Comparison of ENCODE assay signal across 8 mouse cellular contexts in the genomic region with DNA sequence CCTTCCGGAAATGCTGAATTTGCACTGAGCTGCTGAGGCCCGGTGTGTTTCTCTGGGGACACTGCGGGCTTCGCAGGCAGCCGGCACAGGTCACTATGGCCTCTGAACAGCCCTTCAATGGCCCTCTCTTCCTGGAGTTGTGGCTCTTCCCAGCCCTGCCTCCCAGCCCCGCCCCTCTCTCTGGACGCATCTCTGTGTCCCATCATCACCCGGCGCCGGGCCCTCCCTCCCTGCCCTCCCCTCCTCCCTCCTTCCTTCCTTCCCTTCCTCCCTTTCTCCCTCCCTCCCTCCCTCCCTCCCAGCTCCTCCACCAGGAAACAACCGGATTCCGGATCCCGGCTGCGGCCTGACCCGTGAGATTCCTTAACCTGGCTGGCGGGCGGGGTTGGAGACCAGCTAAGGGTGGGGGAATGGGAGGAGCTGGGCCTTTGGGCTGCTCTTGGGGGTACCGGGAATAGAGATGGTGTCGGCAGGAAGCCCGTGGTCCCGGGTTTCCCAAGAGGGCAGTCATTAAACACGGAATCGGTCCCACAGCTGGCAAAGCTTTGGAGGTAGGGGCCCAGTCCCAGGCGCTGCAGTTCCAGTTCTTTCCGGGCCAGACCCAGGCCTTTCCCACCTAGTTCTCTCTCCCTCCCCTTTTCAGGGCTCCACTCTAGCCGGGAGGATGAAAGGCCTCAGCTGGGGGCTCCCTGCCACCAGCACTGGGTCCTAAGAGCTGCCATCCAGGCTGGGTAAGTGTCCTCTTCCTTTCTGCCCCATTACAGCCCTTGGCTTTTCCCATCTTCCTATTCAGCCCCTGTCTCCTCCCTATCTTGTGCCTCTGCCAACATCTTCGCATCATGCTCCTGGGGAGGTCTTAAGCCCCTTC. TPM values are rescaled to one million over a fixed set of nuclear protein-coding genes. Genes with fewer than 3 reads are reported as not detected.
DNase-seq lines count a peak whose midpoint lies in the region; ATAC-seq and TF ChIP-seq lines count a peak whose summit lies in the region.

A gene (plus strand): TSS at position 224 of the 868 bp plus-strand sequence.
A gene (plus strand): TSS at position 288 of the 868 bp plus-strand sequence.

- TF ChIP-seq CTCF in E14TG2a.4 (conservative IDR thresholded peaks at IDR 0.05; ENCODE audit: low read length), result no peak

- H3K9me3 ChIP-seq in E14TG2a.4 (ENCODE audit: low read length), result no peaks in the 10 kb centered on the region
- H3K9me3 ChIP-seq in forebrain, embryonic 11.5 days (ENCODE audit: control insufficient read depth, low read length), result no peaks in the 10 kb centered on the region
- no peaks in the 10 kb centered on the region for H3K9me3 ChIP-seq in heart, embryonic 16.5 days (replicated peaks; ENCODE audit: control insufficient read depth, low read length)
- H3K9me3 ChIP-seq in liver, embryonic 16.5 days (replicated peaks; ENCODE audit: control insufficient read depth, low read length), result no peaks in the 10 kb centered on the region
- H3K9me3 ChIP-seq in neural tube, embryonic 12.5 days, result no peaks in the 10 kb centered on the region

- peak within 1 kb of the TSS; percentile 72 for H3K27ac ChIP-seq in forebrain, embryonic 11.5 days (ENCODE audit: low read depth, low read length)
- H3K27ac ChIP-seq in heart, embryonic 16.5 days (ENCODE audit: low read length), result peak within 1 kb of the TSS; percentile 98
- H3K27ac ChIP-seq in liver, embryonic 16.5 days (ENCODE audit: low read length), result peak within 1 kb of the TSS; percentile 64
- peak within 1 kb of the TSS; percentile 77 for H3K27ac ChIP-seq in neural tube, embryonic 12.5 days

- H3K36me3 ChIP-seq in E14TG2a.4 (ENCODE audit: insufficient read depth, low read length), result peaks cover 18% of the 10 kb centered on the region
- no peaks in the 10 kb centered on the region for H3K36me3 ChIP-seq in forebrain, embryonic 11.5 days (ENCODE audit: control insufficient read depth, insufficient read depth, low read length)
- peaks cover 3% of the 10 kb centered on the region for H3K36me3 ChIP-seq in heart, embryonic 16.5 days (ENCODE audit: control insufficient read depth, insufficient read depth)
- no peaks in the 10 kb centered on the region for H3K36me3 ChIP-seq in liver, embryonic 16.5 days (ENCODE audit: control insufficient read depth, insufficient read depth)
- H3K36me3 ChIP-seq in neural tube, embryonic 12.5 days, result peaks cover 16% of the 10 kb centered on the region

- peak; percentile 93 for DNase-seq in forebrain, embryonic 11.5 days (ENCODE audit: low spot score)
- DNase-seq in kidney, postnatal 14 days, result peak; percentile 93
- DNase-seq in telencephalon, adult 2 months (ENCODE audit: low read depth, low spot score), result peak; percentile 77

- H3K4me3 ChIP-seq in E14TG2a.4 (replicated peaks; ENCODE audit: low read length), result peak within 1 kb of the TSS; percentile 80
- peak within 1 kb of the TSS; percentile 60 for H3K4me3 ChIP-seq in forebrain, embryonic 11.5 days (ENCODE audit: low read depth, low read length)
- H3K4me3 ChIP-seq in heart, embryonic 16.5 days (ENCODE audit: low read length), result peak within 1 kb of the TSS; percentile 82
- peak within 1 kb of the TSS; percentile 66 for H3K4me3 ChIP-seq in liver, embryonic 16.5 days (ENCODE audit: low read depth, low read length)
- H3K4me3 ChIP-seq in neural tube, embryonic 12.5 days, result peak within 1 kb of the TSS; percentile 67

- peaks cover 3% of the 10 kb centered on the region; the same call in 1 of the 2 replicates for H3K27me3 ChIP-seq in E14TG2a.4 (ENCODE audit: insufficient read depth, low read length)
- no peaks in the 10 kb centered on the region for H3K27me3 ChIP-seq in forebrain, embryonic 11.5 days (ENCODE audit: control insufficient read depth, insufficient read depth, low read length)
- no peaks in the 10 kb centered on the region for H3K27me3 ChIP-seq in heart, embryonic 16.5 days (ENCODE audit: control insufficient read depth, insufficient read depth, low read length)
- H3K27me3 ChIP-seq in liver, embryonic 16.5 days (ENCODE audit: control insufficient read depth, insufficient read depth, low read depth, low read length), result no peaks in the 10 kb centered on the region
- H3K27me3 ChIP-seq in neural tube, embryonic 12.5 days (replicated peaks), result no peaks in the 10 kb centered on the region

- WGBS in forebrain, embryonic 11.5 days, result under 1% methylated on average over 26 of the region's 27 CpGs
- 2% methylated on average over 26 of the region's 27 CpGs for WGBS in heart, embryonic 16.5 days
- 2% methylated on average over 27 of the region's 27 CpGs for WGBS in liver, embryonic 16.5 days (ENCODE audit: insufficient replicate concordance)
- WGBS in neural tube, embryonic 12.5 days, result 1% methylated on average over 24 of the region's 27 CpGs

- peak within 1 kb of the TSS; percentile 80 for H3K4me2 ChIP-seq in forebrain, embryonic 11.5 days (ENCODE audit: low read depth, low read length, severe bottlenecking)
- peak within 1 kb of the TSS; percentile 85 for H3K4me2 ChIP-seq in heart, embryonic 16.5 days (ENCODE audit: low read depth, low read length)
- peak within 1 kb of the TSS; percentile 60 for H3K4me2 ChIP-seq in liver, embryonic 16.5 days (ENCODE audit: low read depth, low read length)
- peak within 1 kb of the TSS; percentile 80 for H3K4me2 ChIP-seq in neural tube, embryonic 12.5 days (replicated peaks)

- peak within 1 kb of the TSS; percentile 82 for H3K9ac ChIP-seq in forebrain, embryonic 11.5 days (ENCODE audit: low read length)
- H3K9ac ChIP-seq in heart, embryonic 16.5 days (ENCODE audit: low read length), result peak within 1 kb of the TSS; percentile 91
- H3K9ac ChIP-seq in liver, embryonic 16.5 days (ENCODE audit: low read depth, low read length), result peak within 1 kb of the TSS; percentile 33
- H3K9ac ChIP-seq in neural tube, embryonic 12.5 days, result peak within 1 kb of the TSS; percentile 86

- H3K4me1 ChIP-seq in E14TG2a.4 (replicated peaks; ENCODE audit: low read depth, low read length), result peaks cover 44% of the 10 kb centered on the region
- H3K4me1 ChIP-seq in forebrain, embryonic 11.5 days (replicated peaks; ENCODE audit: control insufficient read depth, insufficient read depth, low read length), result peaks cover 11% of the 10 kb centered on the region; the same call in 1 of the 2 replicates
- H3K4me1 ChIP-seq in heart, embryonic 16.5 days (ENCODE audit: control insufficient read depth, insufficient read depth, low read length), result peaks cover 14% of the 10 kb centered on the region
- peaks cover 11% of the 10 kb centered on the region for H3K4me1 ChIP-seq in liver, embryonic 16.5 days (ENCODE audit: control insufficient read depth, low read depth, low read length)
- peaks cover 23% of the 10 kb centered on the region for H3K4me1 ChIP-seq in neural tube, embryonic 12.5 days

- ATAC-seq in cerebellum, adult (ENCODE audit: insufficient number of reproducible peaks, low FRiP score, low TSS enrichment), result peak; percentile 78
- ATAC-seq in forebrain, embryonic 11.5 days (replicated peaks; ENCODE audit: low FRiP score), result peak; percentile 88
- ATAC-seq in heart, embryonic 16.5 days (replicated peaks; ENCODE audit: extremely low read depth, insufficient read depth, low FRiP score), result peak; percentile 91
- ATAC-seq in liver, embryonic 16.5 days (ENCODE audit: low read depth), result peak; percentile 94
- peak; percentile 88 for ATAC-seq in neural tube, embryonic 12.5 days (ENCODE audit: low FRiP score, low read depth)

RNA-seq across cellular contexts. Expression of the first gene that starts in this region (rescaled TPM):
- polyA plus RNA-seq in forebrain, embryonic 11.5 days (2014; fragmentation: Nextera tagmentation; extraction: Ambion mirVana), result 3.1 and 3.2 TPM in 2 replicates
- polyA plus RNA-seq in heart, embryonic 16.5 days (2015; fragmentation: Nextera tagmentation; extraction: Ambion mirVana), result 3.3 and 4.3 TPM in 2 replicates
- polyA plus RNA-seq in liver, embryonic 16.5 days (2015; fragmentation: Nextera tagmentation; extraction: Ambion mirVana), result 0.42 and 0.69 TPM in 2 replicates
- 3.8 and 4.1 TPM in 2 replicates for polyA plus RNA-seq in neural tube, embryonic 12.5 days (2016; fragmentation: Nextera tagmentation; extraction: Ambion mirVana)

RNA-seq across cellular contexts. Expression of the second gene that starts in this region (rescaled TPM):
- polyA plus RNA-seq in forebrain, embryonic 11.5 days (2014; fragmentation: Nextera tagmentation; extraction: Ambion mirVana), result not detected in 2 replicates
- not detected in 2 replicates for polyA plus RNA-seq in heart, embryonic 16.5 days (2015; fragmentation: Nextera tagmentation; extraction: Ambion mirVana)
- polyA plus RNA-seq in liver, embryonic 16.5 days (2015; fragmentation: Nextera tagmentation; extraction: Ambion mirVana), result 0.11 TPM in 1 of 2 replicates, not detected in the other
- not detected in 2 replicates for polyA plus RNA-seq in neural tube, embryonic 12.5 days (2016; fragmentation: Nextera tagmentation; extraction: Ambion mirVana)

Comparison
In these comparisons a context has a peak if more than half of its experiments do, and no peak if none do; other contexts are left out.
1. Peak in every context shown above with its lines: DNase-seq, ATAC-seq, H3K4me3 ChIP-seq and H3K27ac ChIP-seq.
2. Peak in ATAC-seq, H3K4me3 ChIP-seq, H3K27ac ChIP-seq, H3K9ac ChIP-seq and H3K4me2 ChIP-seq in liver, embryonic 16.5 days; RNA of the genes that start here not detected or under 1 TPM.
3. H3K9ac ChIP-seq: peak in every context shown above with its lines; median percentile 91 in heart, embryonic 16.5 days; 86 in neural tube, embryonic 12.5 days; 82 in forebrain, embryonic 11.5 days; 33 in liver, embryonic 16.5 days.